Mouse (Mus musculus): ENCODE results near the gene Eif3d. TPM values are rescaled to one million over a fixed set of nuclear protein-coding genes. Genes with fewer than 3 reads are reported as not detected.

The Eif3d gene
- polyA plus RNA-seq (2017; shearing (Covaris generic)), result 232 TPM

DNA sequence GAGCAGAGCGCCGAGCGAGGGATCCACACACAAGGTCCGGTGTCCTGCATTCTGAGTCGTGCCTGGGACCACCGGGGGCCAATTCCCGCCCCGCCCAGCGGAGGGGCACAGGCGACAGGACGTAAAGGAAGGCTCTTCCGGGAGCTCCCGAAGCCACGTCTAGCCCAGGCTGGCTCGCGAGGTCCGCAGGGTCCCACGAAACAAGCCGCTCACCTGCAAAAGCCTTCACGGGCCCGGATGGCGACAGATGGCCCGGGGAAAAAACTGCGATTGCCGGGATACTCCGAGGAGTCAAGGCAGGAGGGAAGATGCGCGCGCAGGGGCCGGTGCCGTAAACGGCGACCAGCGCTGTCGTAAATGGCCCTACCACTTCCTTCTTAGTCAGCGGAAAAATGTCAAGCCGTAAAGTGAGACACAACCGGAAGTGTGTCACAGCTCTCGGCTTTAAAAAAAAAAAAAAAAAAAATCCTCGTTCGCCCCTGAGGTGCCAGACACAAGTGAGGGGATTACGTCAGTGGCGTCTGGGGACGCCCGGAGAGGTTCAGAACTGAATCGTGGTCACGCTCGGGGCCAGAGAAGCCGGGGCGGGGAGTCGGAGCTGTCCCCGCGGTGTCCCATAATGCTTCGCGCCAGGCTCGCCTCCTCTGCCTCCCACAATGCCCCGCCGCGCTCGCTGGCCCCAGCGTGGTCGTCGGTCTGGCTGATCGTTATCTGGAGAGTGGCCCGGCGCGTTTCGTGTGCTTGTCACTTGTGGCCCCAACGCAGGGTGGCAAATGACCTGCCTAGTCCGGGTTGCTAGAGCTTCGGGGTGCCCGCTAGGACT is at the start of gene Eif3d:
Gene Eif3d, minus strand, starts transcription at position 344 of the 823 bp plus-strand sequence.

DNA sequence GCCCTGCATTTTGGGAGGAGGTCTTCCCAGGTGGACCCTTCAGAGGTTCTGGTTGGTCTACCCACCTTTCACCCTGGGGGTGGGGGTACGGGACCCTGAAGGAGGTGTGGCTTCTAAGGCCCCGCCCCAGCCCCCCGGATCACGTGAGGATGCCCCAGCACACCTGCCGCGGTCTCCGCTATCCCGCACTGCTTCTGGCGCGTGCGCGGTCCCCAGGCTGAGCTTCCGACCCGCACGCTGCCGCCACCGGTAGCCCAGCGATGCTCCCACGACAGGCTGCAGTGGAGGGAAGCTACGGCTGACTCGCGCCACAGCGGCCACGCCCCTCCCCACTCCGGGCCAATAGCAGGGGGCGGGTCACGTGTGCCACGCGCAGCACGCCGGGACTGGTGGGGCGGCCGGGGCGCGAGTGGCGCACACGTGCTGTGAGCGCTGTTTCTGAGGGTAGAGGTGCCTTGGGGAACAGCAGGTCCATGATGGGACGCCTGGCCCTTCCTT is 14.2 kb downstream of the Eif3d start, which contains the start of gene Foxred2:
Gene Foxred2, minus strand, starts transcription at position 319 of the 498 bp plus-strand sequence.

DNA sequence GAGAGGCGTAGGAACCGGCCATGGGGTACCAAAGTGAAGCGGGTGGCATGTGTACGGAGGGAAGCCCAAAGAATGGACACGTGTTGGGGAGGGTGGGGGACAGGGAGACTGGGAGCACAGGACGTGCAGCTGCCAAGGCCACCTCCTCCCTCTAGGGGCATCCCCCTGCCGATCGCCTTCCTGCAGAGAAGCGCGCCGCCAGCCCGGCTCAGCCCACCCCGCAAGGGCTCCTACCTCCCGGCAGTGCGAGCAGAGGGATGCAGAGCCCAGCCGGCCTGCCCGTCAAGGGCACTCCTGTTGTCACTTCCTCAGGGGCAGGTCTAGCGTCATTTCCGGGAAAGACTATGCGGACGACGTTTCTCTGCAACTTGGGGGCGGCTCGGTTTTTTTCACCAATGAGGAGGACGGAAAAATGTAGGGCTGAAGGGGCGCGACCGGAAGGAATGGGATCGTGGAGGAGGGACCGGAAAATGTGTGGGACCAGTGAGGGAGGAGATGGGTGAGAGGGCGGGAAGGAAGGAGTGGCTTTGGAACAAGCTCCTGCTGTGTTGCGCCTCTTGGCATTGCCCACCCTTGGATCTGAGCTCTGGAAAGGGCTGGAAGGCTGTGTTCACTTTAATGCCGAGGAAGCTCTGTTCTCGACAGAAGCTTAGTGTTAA is 41.8 kb downstream of the Eif3d start, which contains the start of gene Txn2:
Gene Txn2, minus strand, starts transcription at position 334 of the 659 bp plus-strand sequence.

Other genes with a start within 250 kb of the Eif3d start
- gene Apol9b, start 241.8 kb downstream of the Eif3d start, polyA plus RNA-seq (2017; shearing (Covaris generic)), result 20.9 TPM
- 0.78 TPM for gene Apol8, start 213.8 kb downstream of the Eif3d start, polyA plus RNA-seq (2017; shearing (Covaris generic))
- 436 TPM for gene Myh9, start 128.6 kb downstream of the Eif3d start, polyA plus RNA-seq (2017; shearing (Covaris generic))
- gene Txn2, start 41.8 kb downstream of the Eif3d start, polyA plus RNA-seq (2017; shearing (Covaris generic)), result 257 TPM
- 5.5 TPM for gene Foxred2, start 14.1 kb downstream of the Eif3d start, polyA plus RNA-seq (2017; shearing (Covaris generic))
- not detected for gene Cacng2, start 149.2 kb upstream of the Eif3d start, polyA plus RNA-seq (2017; shearing (Covaris generic))
- 75.9 TPM for gene Ift27, start 203.3 kb upstream of the Eif3d start, polyA plus RNA-seq (2017; shearing (Covaris generic))
- gene Pvalb, start 235.6 kb upstream of the Eif3d start, polyA plus RNA-seq (2017; shearing (Covaris generic)), result not detected

Data from CD4-positive, CD25-positive, alpha-beta regulatory T cell, adult 9 weeks (primary cell).